Mouse (Mus musculus): ENCODE results near the gene Fyn. TPM values are rescaled to one million over a fixed set of nuclear protein-coding genes. Genes with fewer than 3 reads are reported as not detected.
A peak's percentile ranks its signal among the peaks of the same experiment; 100 is the strongest.

Fyn gene
- total and polyA plus RNA-seq, 3 experiments = 14.9 to 42.4 (median 19.9) TPM

DNA sequence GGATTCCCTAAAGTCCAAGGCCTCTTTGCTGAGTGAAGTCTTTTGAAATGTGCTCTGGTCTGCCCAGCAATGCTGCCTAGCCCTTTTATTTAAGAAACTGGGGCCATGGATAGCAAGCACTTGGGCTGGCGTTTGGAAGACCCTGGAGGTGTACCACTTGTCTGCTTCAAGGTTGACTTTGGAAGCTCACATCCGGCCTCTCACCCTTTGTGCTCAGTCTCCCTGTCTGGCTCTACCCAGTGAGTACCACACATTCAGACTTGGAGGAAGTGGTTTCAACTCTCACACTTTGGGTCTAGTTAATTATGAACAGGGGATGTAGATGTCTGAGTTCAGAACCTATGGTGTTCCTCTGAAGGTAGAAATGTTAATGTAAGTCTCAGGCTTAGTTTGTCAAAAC lies 2.8 kb downstream of the Fyn start:
- Histone ChIP-seq H3K4me3 (replicated peaks in 1 of 3; ENCODE audit: low read depth in 2 of 3, low read length in 2 of 3, poor library complexity in 1 of 3) (peak overlapping the region in 1 of 3 experiments; percentile 90), H3K9ac (ENCODE audit: insufficient read depth, low read depth) (no peak overlapping the region)

DNA sequence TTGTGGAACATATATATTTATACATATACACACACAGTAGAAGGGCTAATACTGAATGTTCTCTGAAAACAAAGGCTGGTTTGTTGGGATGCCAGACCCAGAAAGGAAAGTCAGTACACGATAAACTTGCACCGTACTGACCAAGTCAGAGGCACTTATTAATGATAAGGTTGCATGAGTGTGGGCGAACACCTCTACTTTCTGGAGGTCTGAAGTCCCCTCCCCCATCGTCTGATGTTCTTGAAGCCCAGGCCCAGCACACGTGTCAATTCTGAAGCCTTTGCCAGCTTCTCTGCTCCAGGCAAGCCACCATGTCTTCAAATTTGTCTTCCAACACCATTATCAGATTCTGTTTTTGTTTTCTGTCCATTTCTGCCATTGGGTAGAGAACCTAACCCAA lies 3.3 kb downstream of the Fyn start:
- H3K27ac ChIP-seq (ENCODE audit: insufficient read depth, low read depth) = no peak overlapping the region
- TF ChIP-seq MYC (IDR thresholded peaks at IDR 0.05; ENCODE audit: low read depth, low read length) (no peak), KAT2A (IDR thresholded peaks at IDR 0.05; ENCODE audit: insufficient replicate concordance, low read length) (no peak), NRF1 (IDR thresholded peaks at IDR 0.05; ENCODE audit: low read depth, low read length) (no peak), UBTF (IDR thresholded peaks at IDR 0.05; ENCODE audit: low read depth, low read length) (no peak), E2F4 (IDR thresholded peaks at IDR 0.05; ENCODE audit: insufficient replicate concordance, low read depth, low read length) (no peak), ZMIZ1 (IDR thresholded peaks at IDR 0.05; ENCODE audit: low read depth, low read length) (no peak), MAFK (IDR thresholded peaks at IDR 0.05; ENCODE audit: insufficient replicate concordance, low read length) (no peak), MAX (IDR thresholded peaks at IDR 0.05; ENCODE audit: low read length) (no peak), ETS1 (conservative IDR thresholded peaks at IDR 0.05; ENCODE audit: low read depth, low read length) (no peak), MEF2A (IDR thresholded peaks at IDR 0.05; ENCODE audit: borderline replicate concordance, low read depth, low read length) (no peak), POLR2A (IDR thresholded peaks at IDR 0.05; ENCODE audit: low read depth, low read length) (no peak)
- H3K4me3 ChIP-seq (replicated peaks in 1 of 3; ENCODE audit: low read depth in 2 of 3, low read length in 2 of 3, poor library complexity in 1 of 3) = no peak overlapping the region
- no peaks in the 10 kb centered on the region for H3K27me3 ChIP-seq (replicated peaks)
- no peak for DNase-seq (ENCODE audit: extremely low read depth)
- dilution Hi-C loops (cut with MboI; ENCODE audit: extremely low pct_ligation_motif_present, extremely low pct_unique_long_range_greater_than_20kb, low sequenced_read_pairs) = no loop called here
- peaks cover 0 to 28% of the 10 kb centered on the region in 2 experiments for H3K36me3 ChIP-seq (replicated peaks in 1 of 2; ENCODE audit: control insufficient read depth in 1 of 2, insufficient read depth in 1 of 2, low read length in 1 of 2)
- H3K9me3 ChIP-seq (replicated peaks; ENCODE audit: low read length) = no peaks in the 10 kb centered on the region
- no peaks in the 10 kb centered on the region for H3K79me2 ChIP-seq (replicated peaks; ENCODE audit: control insufficient read depth, extremely low read depth, insufficient read depth, poor library complexity, severe bottlenecking)
- in situ Hi-C loops (cut with MboI; ENCODE audit: low pct_ligation_motif_present, low pct_unique_long_range_greater_than_20kb, low sequenced_read_pairs) = no loop called here
- H3K4me2 ChIP-seq (ENCODE audit: insufficient read depth, low read depth, poor library complexity, severe bottlenecking) = no peak overlapping the region
- H3K9ac ChIP-seq (ENCODE audit: insufficient read depth, low read depth) = no peak overlapping the region
- H3K4me1 ChIP-seq (ENCODE audit: control insufficient read depth in 1 of 2, insufficient read depth in 2 of 2) = peaks cover 3 to 46% of the 10 kb centered on the region in 2 experiments; a peak in 2 of 4 replicates

More for the DNA sequence above, 2.8 kb downstream of the Fyn start:
- DNase-seq (ENCODE audit: extremely low read depth) = no peak
- H3K27ac ChIP-seq (ENCODE audit: insufficient read depth, low read depth) = no peak overlapping the region
- H3K79me2 ChIP-seq (replicated peaks; ENCODE audit: control insufficient read depth, extremely low read depth, insufficient read depth, poor library complexity, severe bottlenecking) = no peaks in the 10 kb centered on the region
- in situ Hi-C loops (cut with MboI; ENCODE audit: low pct_ligation_motif_present, low pct_unique_long_range_greater_than_20kb, low sequenced_read_pairs) (no loop called here), dilution Hi-C loops (cut with MboI; ENCODE audit: extremely low pct_ligation_motif_present, extremely low pct_unique_long_range_greater_than_20kb, low sequenced_read_pairs) (no loop called here)
- H3K9me3 ChIP-seq (replicated peaks; ENCODE audit: low read length) = no peaks in the 10 kb centered on the region
- H3K27me3 ChIP-seq (replicated peaks) = no peaks in the 10 kb centered on the region
- H3K4me1 ChIP-seq (ENCODE audit: control insufficient read depth in 1 of 2, insufficient read depth in 2 of 2) = peaks cover 0 to 41% of the 10 kb centered on the region in 2 experiments; a peak in 2 of 4 replicates
- H3K4me2 ChIP-seq (ENCODE audit: insufficient read depth, low read depth, poor library complexity, severe bottlenecking) = no peak overlapping the region
- TF ChIP-seq E2F4 (IDR thresholded peaks at IDR 0.05; ENCODE audit: insufficient replicate concordance, low read depth, low read length) = no peak
- no peak for TF ChIP-seq RCOR1 (conservative IDR thresholded peaks at IDR 0.05; ENCODE audit: low read depth, low read length)
- no peak for TF ChIP-seq NELFE (IDR thresholded peaks at IDR 0.05; ENCODE audit: low read depth, low read length)
- TF ChIP-seq HCFC1 (IDR thresholded peaks at IDR 0.05; ENCODE audit: low read depth, low read length) = no peak
- TF ChIP-seq JUND (conservative IDR thresholded peaks at IDR 0.05; ENCODE audit: low read depth, low read length) = no peak
- TF ChIP-seq MXI1 (IDR thresholded peaks at IDR 0.05; ENCODE audit: low read depth, low read length) = no peak
- no peak for TF ChIP-seq CHD1 (IDR thresholded peaks at IDR 0.05; ENCODE audit: low read depth, low read length)
- no peak for TF ChIP-seq MAZ (IDR thresholded peaks at IDR 0.05; ENCODE audit: low read depth, low read length)
- TF ChIP-seq IRF4 (IDR thresholded peaks at IDR 0.05; ENCODE audit: low read depth, low read length) = no peak
- TF ChIP-seq NRF1 (IDR thresholded peaks at IDR 0.05; ENCODE audit: low read depth, low read length) = no peak
- no peak for TF ChIP-seq JUN (IDR thresholded peaks at IDR 0.05; ENCODE audit: insufficient read depth, low read depth, low read length)
- no peak for TF ChIP-seq MYC (IDR thresholded peaks at IDR 0.05; ENCODE audit: low read depth, low read length)
- TF ChIP-seq TBP (conservative IDR thresholded peaks at IDR 0.05; ENCODE audit: low read depth, low read length) = no peak
- TF ChIP-seq BHLHE40 (IDR thresholded peaks at IDR 0.05; ENCODE audit: low read depth, low read length) = no peak
- TF ChIP-seq MAX (IDR thresholded peaks at IDR 0.05; ENCODE audit: low read length) = no peak
- TF ChIP-seq POLR2A (IDR thresholded peaks at IDR 0.05; ENCODE audit: low read depth, low read length) = no peak
- no peak for TF ChIP-seq USF2 (conservative IDR thresholded peaks at IDR 0.05; ENCODE audit: low read depth, low read length)
- peaks cover 0 to 23% of the 10 kb centered on the region in 2 experiments for H3K36me3 ChIP-seq (replicated peaks in 1 of 2; ENCODE audit: control insufficient read depth in 1 of 2, insufficient read depth in 1 of 2, low read length in 1 of 2)
